Mouse (Mus musculus): Measurements from ENCODE around the gene Tdrd6. TPM values are rescaled to one million over a fixed set of nuclear protein-coding genes. Genes with fewer than 3 reads are reported as not detected.

Tdrd6 gene
- polyA plus RNA-seq, 1 experiment from 2014 or later: not detected

DNA sequence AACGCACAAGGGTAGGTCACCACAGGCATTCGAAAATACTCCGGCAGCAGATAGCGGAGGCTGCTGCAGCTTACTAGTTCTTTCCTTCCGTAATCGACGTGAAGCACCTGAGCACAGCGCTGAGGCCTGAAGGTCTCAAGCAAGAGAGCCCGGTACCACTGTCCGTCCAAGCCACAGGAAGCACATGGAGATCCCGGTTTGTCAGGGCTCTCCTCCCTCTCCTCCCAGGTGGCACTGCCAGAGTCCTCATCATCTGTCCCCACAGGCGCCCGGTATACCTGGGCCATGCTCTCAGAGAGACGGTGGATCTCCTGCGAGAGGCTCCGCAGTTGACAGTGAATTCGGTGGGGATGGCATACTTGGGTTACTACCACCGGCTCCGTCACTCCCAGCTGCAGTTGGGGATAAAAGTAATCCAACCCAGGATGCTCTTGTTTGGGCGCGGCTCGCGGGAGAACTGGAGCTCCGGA, 1.0 kb downstream of the Tdrd6 start:
- H3K36me3 ChIP-seq (ENCODE audit: control insufficient read depth, insufficient read depth, low read length): no peaks in the 10 kb centered on the region
- H3K27me3 ChIP-seq (ENCODE audit: control insufficient read depth, insufficient read depth, low read length): peaks cover 27% of the 10 kb centered on the region
- peak; percentile 89 for DNase-seq (ENCODE audit: low spot score, missing footprints)
- no peak overlapping the region for H3K27ac ChIP-seq (ENCODE audit: low read depth, low read length)
- peak overlapping the region; percentile 44; the same call in 1 of the 2 replicates for H3K9ac ChIP-seq (ENCODE audit: low read length)
- peak; percentile 11; the same call in 1 of the 2 replicates for ATAC-seq (ENCODE audit: low FRiP score)
- WGBS: 23% methylated on average over 24 of the region's 24 CpGs
- H3K4me1 ChIP-seq (ENCODE audit: control insufficient read depth, insufficient read depth, low read length): peaks cover 10% of the 10 kb centered on the region
- H3K9me3 ChIP-seq (ENCODE audit: control insufficient read depth, low read length): no peaks in the 10 kb centered on the region; the same call in 1 of the 2 replicates
- H3K4me2 ChIP-seq: peak overlapping the region; percentile 76
- peak overlapping the region; percentile 37 for H3K4me3 ChIP-seq (ENCODE audit: low read depth, low read length)

DNA sequence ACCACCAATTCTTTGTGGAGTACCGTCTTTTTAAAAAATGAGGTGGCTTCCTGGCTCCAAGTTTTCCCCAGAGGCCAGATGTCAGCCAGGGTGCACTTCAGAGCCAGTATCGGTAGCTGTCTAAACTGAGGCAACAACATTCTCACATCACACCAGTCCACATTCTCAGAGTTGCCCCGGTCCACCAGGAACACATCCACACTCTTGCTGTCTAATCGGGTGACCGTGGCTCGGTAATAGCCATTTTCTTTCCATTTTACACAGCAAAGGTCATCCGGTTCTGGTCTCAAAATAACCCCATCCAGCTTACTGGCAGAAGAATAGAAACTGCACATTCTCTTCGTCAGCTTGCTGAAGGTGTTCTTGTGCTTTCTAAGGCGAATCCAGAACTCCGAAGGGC, 1.9 kb downstream of the Tdrd6 start:
- WGBS: 89% methylated on average over 10 of the region's 10 CpGs
- no peak overlapping the region for H3K4me3 ChIP-seq (ENCODE audit: low read depth, low read length)
- no peak overlapping the region for H3K27ac ChIP-seq (ENCODE audit: low read depth, low read length)
- ATAC-seq (ENCODE audit: low FRiP score): no peak
- no peak overlapping the region for H3K4me2 ChIP-seq
- DNase-seq (ENCODE audit: low spot score, missing footprints): no peak
- H3K36me3 ChIP-seq (ENCODE audit: control insufficient read depth, insufficient read depth, low read length): no peaks in the 10 kb centered on the region
- H3K9me3 ChIP-seq (ENCODE audit: control insufficient read depth, low read length): no peaks in the 10 kb centered on the region; the same call in 1 of the 2 replicates
- H3K4me1 ChIP-seq (ENCODE audit: control insufficient read depth, insufficient read depth, low read length): peaks cover 10% of the 10 kb centered on the region
- no peak overlapping the region for H3K9ac ChIP-seq (ENCODE audit: low read length)
- peaks cover 27% of the 10 kb centered on the region for H3K27me3 ChIP-seq (ENCODE audit: control insufficient read depth, insufficient read depth, low read length)

DNA sequence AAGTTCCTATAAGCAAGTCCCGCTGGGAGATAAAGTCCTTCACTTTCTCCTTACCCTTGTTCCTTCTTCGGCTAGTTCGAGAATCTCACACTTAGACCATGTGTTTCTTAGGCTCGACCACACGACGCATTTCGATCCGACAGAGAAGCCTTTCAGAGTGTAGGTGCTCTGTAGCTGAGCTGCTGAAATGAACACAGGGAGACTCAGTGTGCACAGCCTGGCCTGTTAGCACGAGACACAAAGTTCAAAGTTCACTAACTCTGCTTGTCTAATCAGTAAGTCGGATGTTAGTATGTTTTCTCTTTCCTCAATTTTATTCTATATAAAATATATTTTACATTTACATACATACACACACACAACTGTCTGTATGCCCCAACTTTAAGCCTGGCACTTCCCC, 8.0 kb downstream of the Tdrd6 start:
- 90% methylated on average over 10 of the region's 10 CpGs for WGBS
- Histone ChIP-seq H3K36me3 (ENCODE audit: control insufficient read depth, insufficient read depth, low read length) (no peaks in the 10 kb centered on the region), H3K4me1 (ENCODE audit: control insufficient read depth, insufficient read depth, low read length) (no peaks in the 10 kb centered on the region), H3K4me2 (no peak overlapping the region), H3K9ac (ENCODE audit: low read length) (no peak overlapping the region), H3K27me3 (ENCODE audit: control insufficient read depth, insufficient read depth, low read length) (no peaks in the 10 kb centered on the region), H3K9me3 (ENCODE audit: control insufficient read depth, low read length) (no peaks in the 10 kb centered on the region; the same call in 1 of the 2 replicates), H3K4me3 (ENCODE audit: low read depth, low read length) (no peak overlapping the region), H3K27ac (ENCODE audit: low read depth, low read length) (no peak overlapping the region)
- no peak for ATAC-seq (ENCODE audit: low FRiP score)
- DNase-seq (ENCODE audit: low spot score, missing footprints): no peak

DNA sequence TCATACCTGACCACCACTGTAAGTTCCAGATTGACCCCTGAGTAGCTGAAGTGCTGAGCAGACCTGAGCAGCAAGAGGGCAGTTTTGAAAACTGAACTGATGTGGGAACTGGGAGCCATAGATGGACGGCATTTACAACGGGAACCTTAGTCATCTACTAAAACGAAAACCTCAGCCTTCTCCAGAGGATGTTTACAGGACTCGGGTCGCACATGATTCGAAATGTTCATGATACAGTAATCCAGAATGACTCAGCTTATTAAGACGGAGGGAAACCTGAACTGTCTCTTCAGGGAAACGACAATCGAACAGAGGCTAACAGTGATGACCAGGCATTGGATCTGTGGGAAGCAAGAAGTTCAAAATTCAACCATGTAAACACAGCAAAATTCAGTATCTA, 10.9 kb downstream of the Tdrd6 start:
- Histone ChIP-seq H3K4me2 (no peak overlapping the region), H3K27ac (ENCODE audit: low read depth, low read length) (no peak overlapping the region), H3K9ac (ENCODE audit: low read length) (no peak overlapping the region), H3K4me3 (ENCODE audit: low read depth, low read length) (no peak overlapping the region), H3K4me1 (ENCODE audit: control insufficient read depth, insufficient read depth, low read length) (no peaks in the 10 kb centered on the region), H3K27me3 (ENCODE audit: control insufficient read depth, insufficient read depth, low read length) (no peaks in the 10 kb centered on the region), H3K36me3 (ENCODE audit: control insufficient read depth, insufficient read depth, low read length) (no peaks in the 10 kb centered on the region), H3K9me3 (ENCODE audit: control insufficient read depth, low read length) (no peaks in the 10 kb centered on the region)
- 92% methylated on average over 9 of the region's 9 CpGs for WGBS
- no peak for DNase-seq (ENCODE audit: low spot score, missing footprints)
- ATAC-seq (ENCODE audit: low FRiP score): no peak

DNA sequence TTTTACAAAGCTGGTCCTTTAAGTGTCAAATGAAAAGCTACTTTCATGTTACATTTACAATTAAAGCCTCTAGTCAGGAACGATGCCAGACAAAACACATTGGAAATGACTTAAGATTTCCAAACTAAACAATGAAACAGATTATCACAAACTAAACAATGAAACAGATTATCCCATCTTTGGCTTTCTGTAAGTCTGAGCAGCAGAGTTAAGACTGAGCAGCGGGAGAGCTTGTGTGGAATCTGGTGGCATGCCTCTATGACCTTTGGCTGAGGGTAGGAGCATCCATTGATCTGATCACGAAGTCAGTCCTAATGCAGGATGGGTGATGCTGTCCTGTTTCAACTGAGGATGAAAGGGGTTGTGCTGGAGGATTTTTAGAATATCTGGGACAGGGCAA, 17.9 kb downstream of the Tdrd6 start:
- Histone ChIP-seq H3K4me3 (ENCODE audit: low read depth, low read length) (no peak overlapping the region), H3K4me1 (ENCODE audit: control insufficient read depth, insufficient read depth, low read length) (no peaks in the 10 kb centered on the region), H3K4me2 (no peak overlapping the region), H3K36me3 (ENCODE audit: control insufficient read depth, insufficient read depth, low read length) (no peaks in the 10 kb centered on the region), H3K9ac (ENCODE audit: low read length) (no peak overlapping the region), H3K27ac (ENCODE audit: low read depth, low read length) (no peak overlapping the region), H3K9me3 (ENCODE audit: control insufficient read depth, low read length) (no peaks in the 10 kb centered on the region), H3K27me3 (ENCODE audit: control insufficient read depth, insufficient read depth, low read length) (no peaks in the 10 kb centered on the region)
- ATAC-seq (ENCODE audit: low FRiP score) (no peak), DNase-seq (ENCODE audit: low spot score, missing footprints) (peak; percentile 82)
- whole genome bisulfite sequencing: 60% methylated on average over 3 of the region's 3 CpGs

DNA sequence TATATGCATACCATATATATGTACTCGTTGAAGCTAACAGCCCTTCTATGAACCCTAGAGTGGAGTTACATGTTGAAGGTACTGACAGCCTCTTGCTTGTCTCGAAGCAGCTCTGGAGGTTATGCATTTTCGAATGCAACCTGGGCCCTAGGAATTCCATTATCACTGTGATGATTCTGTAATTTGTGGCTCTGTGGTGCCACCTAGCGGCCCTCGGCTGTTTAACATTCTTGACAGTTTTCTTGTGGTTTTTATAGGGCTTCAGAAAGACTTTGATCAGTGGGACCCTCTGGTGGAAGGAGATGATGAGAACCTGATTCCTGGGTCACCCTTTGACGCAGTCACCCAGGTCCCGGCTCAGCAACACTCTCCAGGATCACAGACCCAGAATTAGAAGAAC, 18.5 kb downstream of the Tdrd6 start:
- Histone ChIP-seq H3K27me3 (ENCODE audit: control insufficient read depth, insufficient read depth, low read length) (no peaks in the 10 kb centered on the region), H3K4me2 (no peak overlapping the region), H3K27ac (ENCODE audit: low read depth, low read length) (no peak overlapping the region), H3K9ac (ENCODE audit: low read length) (no peak overlapping the region), H3K4me1 (ENCODE audit: control insufficient read depth, insufficient read depth, low read length) (no peaks in the 10 kb centered on the region), H3K4me3 (ENCODE audit: low read depth, low read length) (no peak overlapping the region), H3K36me3 (ENCODE audit: control insufficient read depth, insufficient read depth, low read length) (no peaks in the 10 kb centered on the region), H3K9me3 (ENCODE audit: control insufficient read depth, low read length) (no peaks in the 10 kb centered on the region)
- DNase-seq (ENCODE audit: low spot score, missing footprints) (peak; percentile 99), ATAC-seq (ENCODE audit: low FRiP score) (peak; percentile 54; the same call in 1 of the 2 replicates)
- WGBS: 22% methylated on average over 7 of the region's 7 CpGs

DNA sequence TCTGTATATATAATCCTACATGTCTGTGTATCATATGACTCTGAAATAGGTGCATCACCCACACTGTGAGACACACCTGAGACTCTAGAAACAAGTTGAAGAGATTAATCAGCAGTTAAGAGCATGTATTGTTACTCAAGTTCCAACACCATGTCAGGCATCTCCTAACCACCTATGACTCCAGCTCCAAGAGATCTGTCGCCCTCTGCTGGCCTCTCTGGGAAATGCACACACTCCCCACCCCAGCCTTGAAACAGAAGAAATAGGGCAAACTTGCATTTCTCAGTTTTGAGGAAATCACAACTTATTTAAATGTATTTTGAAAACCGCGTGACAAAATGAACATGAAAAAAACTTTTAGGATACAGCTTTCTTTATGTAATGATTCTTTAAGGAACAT, 23.4 kb downstream of the Tdrd6 start:
- 12% methylated on average over 3 of the region's 3 CpGs for WGBS
- Histone ChIP-seq H3K9ac (ENCODE audit: low read length) (no peak overlapping the region), H3K4me1 (ENCODE audit: control insufficient read depth, insufficient read depth, low read length) (no peaks in the 10 kb centered on the region), H3K27me3 (ENCODE audit: control insufficient read depth, insufficient read depth, low read length) (no peaks in the 10 kb centered on the region), H3K4me3 (ENCODE audit: low read depth, low read length) (no peak overlapping the region), H3K36me3 (ENCODE audit: control insufficient read depth, insufficient read depth, low read length) (no peaks in the 10 kb centered on the region), H3K4me2 (no peak overlapping the region), H3K27ac (ENCODE audit: low read depth, low read length) (no peak overlapping the region), H3K9me3 (ENCODE audit: control insufficient read depth, low read length) (no peaks in the 10 kb centered on the region)
- DNase-seq (ENCODE audit: low spot score, missing footprints) (peak; percentile 98), ATAC-seq (ENCODE audit: low FRiP score) (0 out of 2 replicates have a peak, but pooled peaks have one; percentile 24)

DNA sequence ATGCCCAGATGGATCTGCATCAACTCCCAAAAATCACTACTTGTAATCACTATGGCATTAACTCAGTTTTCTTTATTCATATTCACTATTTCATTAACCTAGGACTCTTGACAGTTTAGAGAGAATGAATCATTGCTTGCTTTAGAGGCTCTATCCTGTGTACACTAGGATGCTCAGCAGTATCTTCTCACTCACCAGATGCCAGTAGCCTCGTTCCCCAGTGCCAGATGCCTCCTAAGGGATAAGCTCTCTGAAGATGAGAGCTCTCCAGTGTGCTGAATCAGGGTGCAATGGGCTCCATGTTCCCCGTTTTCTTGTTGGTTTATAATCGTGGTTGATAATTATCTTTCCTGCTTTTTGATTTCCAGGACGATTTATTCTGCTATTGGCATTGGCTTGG, 31.4 kb downstream of the Tdrd6 start:
- no peaks in the 10 kb centered on the region for H3K4me1 ChIP-seq (ENCODE audit: control insufficient read depth, insufficient read depth, low read length)
- H3K27ac ChIP-seq (ENCODE audit: low read depth, low read length): no peak overlapping the region
- H3K27me3 ChIP-seq (ENCODE audit: control insufficient read depth, insufficient read depth, low read length): no peaks in the 10 kb centered on the region
- ATAC-seq (ENCODE audit: low FRiP score) (no peak), DNase-seq (ENCODE audit: low spot score, missing footprints) (no peak)
- H3K4me2 ChIP-seq: no peak overlapping the region
- 71% methylated on average over 4 of the region's 4 CpGs for WGBS
- no peak overlapping the region for H3K4me3 ChIP-seq (ENCODE audit: low read depth, low read length)
- no peaks in the 10 kb centered on the region for H3K9me3 ChIP-seq (ENCODE audit: control insufficient read depth, low read length)
- no peak overlapping the region for H3K9ac ChIP-seq (ENCODE audit: low read length)
- H3K36me3 ChIP-seq (ENCODE audit: control insufficient read depth, insufficient read depth, low read length): no peaks in the 10 kb centered on the region

DNA sequence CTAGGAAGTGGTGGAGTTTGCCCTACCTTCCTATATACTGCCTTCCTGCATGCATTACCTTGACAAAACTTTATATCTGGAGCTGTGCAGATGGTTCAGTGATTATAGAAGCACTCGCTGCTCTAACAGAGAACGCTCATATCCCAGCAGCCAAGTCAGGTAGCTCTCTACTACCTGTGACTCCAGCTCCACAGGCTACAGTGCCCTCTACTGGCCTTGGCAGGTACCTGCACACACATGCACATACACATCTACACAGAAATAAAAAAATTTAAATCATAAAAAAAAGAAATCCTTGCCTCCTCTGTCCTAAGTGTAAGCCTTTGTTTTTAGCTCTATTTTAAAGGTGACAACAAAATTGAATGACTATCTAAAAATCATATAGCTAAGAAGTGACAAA, 32.4 kb downstream of the Tdrd6 start:
- no peaks in the 10 kb centered on the region for H3K4me1 ChIP-seq (ENCODE audit: control insufficient read depth, insufficient read depth, low read length)
- no peaks in the 10 kb centered on the region for H3K36me3 ChIP-seq (ENCODE audit: control insufficient read depth, insufficient read depth, low read length)
- no peak overlapping the region for H3K4me3 ChIP-seq (ENCODE audit: low read depth, low read length)
- DNase-seq (ENCODE audit: low spot score, missing footprints): no peak
- ATAC-seq (ENCODE audit: low FRiP score): no peak
- no peak overlapping the region for H3K27ac ChIP-seq (ENCODE audit: low read depth, low read length)
- H3K4me2 ChIP-seq: no peak overlapping the region
- H3K9me3 ChIP-seq (ENCODE audit: control insufficient read depth, low read length): no peaks in the 10 kb centered on the region
- WGBS: 92% methylated on average over 2 of the region's 2 CpGs
- H3K27me3 ChIP-seq (ENCODE audit: control insufficient read depth, insufficient read depth, low read length): no peaks in the 10 kb centered on the region
- no peak overlapping the region for H3K9ac ChIP-seq (ENCODE audit: low read length)
